Mouse (Mus musculus) gonadal fat pad, adult 2 months (tissue): ENCODE results near the gene Fam47c. TPM values are rescaled to one million over a fixed set of nuclear protein-coding genes. Genes with fewer than 3 reads are reported as not detected.

ENCODE experiments used
- DNase-seq: peaks from one replicate; pipeline ENCODE4 v3.0.0-alpha.2; 2012; ENCODE audit warnings: low read depth
- polyA plus RNA-seq: library from polyadenylated mRNA; depleted of rRNA; stranded (reverse); fragments of >200 nt; gene quantifications from 2 replicates; pipeline ENCODE4 v1.2.3, GENCODE M21; 2012; rRNA removed

Gene Fam47c
- not detected in 2 replicates for polyA plus RNA-seq

GRCm38 (mm10) chrX:78737463-78737862, at the start of gene Fam47c:
Gene Fam47c, plus strand, starts transcription at chrX:78737763.
- no peak for DNase-seq

- peak; percentile 1 for DNase-seq
Observed at GRCm38 (mm10) chrX:78769408-78769807, 31.8 kb downstream of the Fam47c start.

- DNase-seq: no peak
Observed at GRCm38 (mm10) chrX:78777078-78777477, 39.5 kb downstream of the Fam47c start.

Other genes starting within 250 kb of the Fam47c start
- 21.8 and 33.4 TPM in 2 replicates for gene Prrg1, start 153.9 kb upstream of the Fam47c start, polyA plus RNA-seq